Mouse (Mus musculus) liver, embryonic 12.5 days (tissue): ENCODE data around the gene Traip. TPM values are rescaled to one million over a fixed set of nuclear protein-coding genes. Genes with fewer than 3 reads are reported as not detected.

ENCODE experiments used
- ATAC-seq: fragments of 200-750 bp; cut with Nextera tagmentation; 2 replicates; pipeline ENCODE4 v1.8.0; 2017; ENCODE audit warnings: moderate number of reproducible peaks, mild to moderate bottlenecking, moderate library complexity
- H3K27ac ChIP-seq: fragments of 300-500 bp; sonication (generic); 2 replicates; pipeline ENCODE4 v1.5.1; 2016; ENCODE audit warnings: mild to moderate bottlenecking
- H3K27me3 ChIP-seq: fragments of 300-500 bp; sonication (generic); replicated peaks from 2 replicates; pipeline ENCODE4 v1.6.1; 2016; ENCODE audit warnings: mild to moderate bottlenecking, moderate library complexity
- H3K36me3 ChIP-seq: fragments of 300-500 bp; sonication (generic); 2 replicates; pipeline ENCODE4 v1.6.1; 2016; ENCODE audit warnings: mild to moderate bottlenecking, moderate library complexity
- H3K4me1 ChIP-seq: fragments of 300-500 bp; sonication (generic); 2 replicates; pipeline ENCODE4 v1.6.1; 2016
- H3K4me2 ChIP-seq: fragments of 300-500 bp; sonication (generic); 2 replicates; pipeline ENCODE4 v1.6.1; 2016; ENCODE audit warnings: mild to moderate bottlenecking, moderate library complexity
- H3K4me3 ChIP-seq: fragments of 300-500 bp; sonication (generic); 2 replicates; pipeline ENCODE4 v1.5.1; 2016; ENCODE audit warnings: mild to moderate bottlenecking, moderate library complexity
- H3K9ac ChIP-seq: fragments of 300-500 bp; sonication (generic); 2 replicates; pipeline ENCODE4 v1.6.1; 2016; ENCODE audit warnings: mild to moderate bottlenecking, moderate library complexity
- H3K9me3 ChIP-seq: fragments of 300-500 bp; sonication (generic); replicated peaks from 2 replicates; pipeline ENCODE4 v1.6.1; 2016; ENCODE audit warnings: mild to moderate bottlenecking, moderate library complexity
- WGBS: fragments of 180-500 bp; shearing (Covaris S2); methylation state at CpG from one replicate; pipeline ENCODE4 v1.1.7; 2016; ENCODE audit not compliant: insufficient replicate concordance; 5-methylcytosine and 5-hydroxymethylcytosine counted together
- polyA plus RNA-seq: library from polyadenylated mRNA; unstranded; fragments of >200 nt; fragmentation: Nextera tagmentation; extraction: Ambion mirVana; gene quantifications from 2 replicates; pipeline ENCODE4 v1.2.1, GENCODE M21; 2016

Gene Traip
- polyA plus RNA-seq, 1 experiment from 2014 or later: 22.2 TPM

DNA sequence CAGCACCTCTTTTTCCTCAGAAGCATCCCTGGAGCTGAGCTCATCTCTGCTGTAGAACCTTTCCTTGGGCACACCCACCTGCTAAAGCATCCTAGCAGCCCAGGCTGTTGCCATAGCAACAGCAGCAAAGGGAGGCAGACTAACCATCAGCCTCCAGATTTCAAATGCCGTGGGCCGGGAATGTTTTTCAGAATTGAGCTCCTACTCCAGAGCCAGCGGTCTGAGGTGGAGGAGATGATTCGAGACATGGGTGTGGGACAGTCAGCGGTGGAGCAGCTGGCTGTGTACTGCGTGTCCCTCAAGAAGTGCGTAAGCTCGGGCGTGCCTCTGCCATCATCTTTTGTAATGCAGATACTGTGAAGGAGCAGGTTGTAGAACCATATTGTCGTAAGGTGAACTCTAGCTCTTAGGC, 11.4 kb downstream of the Traip start:
- Histone ChIP-seq H3K4me2 (no peak overlapping the region), H3K36me3 (peaks cover 96% of the 10 kb centered on the region), H3K9me3 (no peaks in the 10 kb centered on the region), H3K4me1 (peaks cover 19% of the 10 kb centered on the region), H3K4me3 (no peak overlapping the region), H3K27ac (no peak overlapping the region), H3K27me3 (no peaks in the 10 kb centered on the region), H3K9ac (no peak overlapping the region)
- WGBS: 88% methylated on average over 10 of the region's 10 CpGs
- ATAC-seq: no peak

DNA sequence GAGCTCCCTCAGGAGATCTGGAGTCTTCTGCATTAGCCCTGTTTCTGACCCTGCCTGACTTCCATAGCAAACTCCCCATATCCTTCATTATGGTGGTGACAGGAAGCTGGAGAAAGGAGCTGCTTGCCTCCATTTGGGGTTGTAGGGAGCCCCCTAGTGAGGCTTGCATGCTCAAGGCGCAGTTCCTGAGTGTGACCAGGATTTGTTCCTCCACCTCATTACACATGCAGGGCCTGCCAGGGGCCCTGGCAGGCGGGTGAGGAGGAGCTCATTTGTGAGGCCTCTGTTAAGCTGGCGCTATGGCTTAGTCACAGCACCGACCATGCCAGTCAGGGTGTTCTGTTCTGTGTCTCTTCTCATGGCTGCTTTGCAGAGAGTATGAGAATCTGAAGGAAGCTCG, 11.9 kb downstream of the Traip start:
- WGBS: 67% methylated on average over 5 of the region's 5 CpGs
- H3K9me3 ChIP-seq: no peaks in the 10 kb centered on the region
- no peaks in the 10 kb centered on the region for H3K27me3 ChIP-seq
- H3K4me3 ChIP-seq: no peak overlapping the region
- peaks cover 96% of the 10 kb centered on the region for H3K36me3 ChIP-seq
- no peak overlapping the region for H3K9ac ChIP-seq
- no peak overlapping the region for H3K4me2 ChIP-seq
- 0 out of 2 replicates have a peak overlapping the region, but pooled peaks have one; percentile 23 for H3K27ac ChIP-seq
- H3K4me1 ChIP-seq: peaks cover 24% of the 10 kb centered on the region
- no peak for ATAC-seq

- Histone ChIP-seq H3K4me1 (peaks cover 26% of the 10 kb centered on the region), H3K27me3 (no peaks in the 10 kb centered on the region), H3K4me3 (no peak overlapping the region), H3K27ac (peak overlapping the region; percentile 54; the same call in 1 of the 2 replicates), H3K4me2 (no peak overlapping the region), H3K9ac (no peak overlapping the region), H3K36me3 (peaks cover 94% of the 10 kb centered on the region), H3K9me3 (no peaks in the 10 kb centered on the region)
- ATAC-seq: no peak
- 90% methylated on average over 9 of the region's 9 CpGs for WGBS
These were observed 13.0 kb downstream of the Traip start for GRCm38 (mm10) chr9:107962916-107963315.

GRCm38 (mm10) chr9:107963700-107964099, 13.8 kb downstream of the Traip start:
- H3K9me3 ChIP-seq: no peaks in the 10 kb centered on the region
- H3K4me3 ChIP-seq: no peak overlapping the region
- WGBS: 12% methylated on average over 5 of the region's 5 CpGs
- peak; percentile 62 for ATAC-seq
- peaks cover 26% of the 10 kb centered on the region for H3K4me1 ChIP-seq
- H3K27me3 ChIP-seq: no peaks in the 10 kb centered on the region
- peak overlapping the region; percentile 3; the same call in 1 of the 2 replicates for H3K9ac ChIP-seq
- no peak overlapping the region for H3K4me2 ChIP-seq
- peaks cover 94% of the 10 kb centered on the region for H3K36me3 ChIP-seq
- H3K27ac ChIP-seq: peak overlapping the region; percentile 66

GRCm38 (mm10) chr9:107964681-107965080, 14.7 kb downstream of the Traip start:
- no peaks in the 10 kb centered on the region for H3K27me3 ChIP-seq
- H3K36me3 ChIP-seq: peaks cover 94% of the 10 kb centered on the region
- 88% methylated on average over 9 of the region's 9 CpGs for WGBS
- H3K4me2 ChIP-seq: no peak overlapping the region
- H3K4me3 ChIP-seq: no peak overlapping the region
- H3K27ac ChIP-seq: peak overlapping the region; percentile 66; the same call in 1 of the 2 replicates
- peaks cover 28% of the 10 kb centered on the region for H3K4me1 ChIP-seq
- H3K9ac ChIP-seq: 0 out of 2 replicates have a peak overlapping the region, but pooled peaks have one; percentile 3
- H3K9me3 ChIP-seq: no peaks in the 10 kb centered on the region
- no peak for ATAC-seq

- peak overlapping the region; percentile 17; the same call in 1 of the 2 replicates for H3K27ac ChIP-seq
These were observed 16.7 kb downstream of the Traip start for GRCm38 (mm10) chr9:107966676-107967075.

GRCm38 (mm10) chr9:107967437-107967836, 17.5 kb downstream of the Traip start:
- ATAC-seq: no peak
- Histone ChIP-seq H3K9me3 (no peaks in the 10 kb centered on the region), H3K4me2 (no peak overlapping the region), H3K36me3 (peaks cover 83% of the 10 kb centered on the region), H3K4me3 (no peak overlapping the region), H3K4me1 (peaks cover 56% of the 10 kb centered on the region), H3K27me3 (no peaks in the 10 kb centered on the region), H3K27ac (no peak overlapping the region; the same call in 1 of the 2 replicates), H3K9ac (no peak overlapping the region)
- WGBS: 80% methylated on average over 6 of the region's 6 CpGs

More at GRCm38 (mm10) chr9:107966676-107967075, 16.7 kb downstream of the Traip start:
- peaks cover 48% of the 10 kb centered on the region for H3K4me1 ChIP-seq
- H3K4me2 ChIP-seq: no peak overlapping the region
- H3K36me3 ChIP-seq: peaks cover 90% of the 10 kb centered on the region
- H3K9me3 ChIP-seq: no peaks in the 10 kb centered on the region
- H3K9ac ChIP-seq: peak overlapping the region; percentile 20; the same call in 1 of the 2 replicates
- ATAC-seq: no peak
- H3K4me3 ChIP-seq: no peak overlapping the region
- WGBS: 58% methylated on average over 10 of the region's 10 CpGs
- H3K27me3 ChIP-seq: no peaks in the 10 kb centered on the region

DNA sequence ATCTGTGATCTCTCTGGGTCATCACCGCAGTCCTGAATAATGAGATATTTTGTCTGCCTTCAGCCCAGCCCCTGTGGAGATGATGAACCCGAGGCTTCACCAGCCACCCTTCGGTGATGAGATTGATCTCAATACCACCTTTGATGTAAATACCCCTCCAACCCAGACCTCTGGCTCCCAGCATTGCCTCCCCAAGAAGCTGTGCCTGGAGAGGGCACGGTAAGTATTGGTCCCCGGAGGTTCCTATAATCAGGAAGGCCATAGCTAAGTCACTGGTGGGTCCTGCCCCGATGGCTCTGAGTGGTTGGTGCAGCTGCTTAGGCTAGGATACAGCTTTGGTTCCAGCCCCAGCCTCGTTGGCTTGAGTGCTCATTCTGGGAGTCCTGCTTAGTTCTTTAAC, 18.6 kb downstream of the Traip start:
- no peak overlapping the region for H3K27ac ChIP-seq
- no peak overlapping the region for H3K4me2 ChIP-seq
- peaks cover 72% of the 10 kb centered on the region for H3K36me3 ChIP-seq

GRCm38 (mm10) chr9:107970311-107970710, 20.4 kb downstream of the Traip start:
- WGBS: 85% methylated on average over 5 of the region's 5 CpGs
- H3K4me2 ChIP-seq: no peak overlapping the region
- H3K4me3 ChIP-seq: no peak overlapping the region
- no peak for ATAC-seq
- H3K9me3 ChIP-seq: no peaks in the 10 kb centered on the region
- no peaks in the 10 kb centered on the region for H3K27me3 ChIP-seq
- H3K9ac ChIP-seq: no peak overlapping the region
- peaks cover 67% of the 10 kb centered on the region for H3K4me1 ChIP-seq
- peak overlapping the region; percentile 98 for H3K27ac ChIP-seq
- peaks cover 56% of the 10 kb centered on the region for H3K36me3 ChIP-seq

More for the DNA sequence above, 18.6 kb downstream of the Traip start:
- Histone ChIP-seq H3K4me3 (no peak overlapping the region), H3K9ac (no peak overlapping the region), H3K4me1 (peaks cover 67% of the 10 kb centered on the region), H3K27me3 (no peaks in the 10 kb centered on the region), H3K9me3 (no peaks in the 10 kb centered on the region)
- 84% methylated on average over 7 of the region's 7 CpGs for WGBS
- ATAC-seq: no peak

- Histone ChIP-seq H3K36me3 (peaks cover 48% of the 10 kb centered on the region), H3K9me3 (no peaks in the 10 kb centered on the region), H3K9ac (peak overlapping the region; percentile 64), H3K4me1 (peaks cover 69% of the 10 kb centered on the region), H3K4me3 (0 out of 2 replicates have a peak overlapping the region, but pooled peaks have one; percentile 0), H3K27ac (peak overlapping the region; percentile 98), H3K4me2 (peak overlapping the region; percentile 54), H3K27me3 (no peaks in the 10 kb centered on the region)
- 23% methylated on average over 8 of the region's 8 CpGs for WGBS
- ATAC-seq: peak; percentile 83
These were observed 22.0 kb downstream of the Traip start for GRCm38 (mm10) chr9:107971690-107972541.

- H3K4me3 ChIP-seq: peak overlapping the region; percentile 79
- H3K36me3 ChIP-seq: peaks cover 50% of the 10 kb centered on the region
- ATAC-seq: peak; percentile 82
- H3K9ac ChIP-seq: peak overlapping the region; percentile 87
- H3K4me1 ChIP-seq: peaks cover 93% of the 10 kb centered on the region
- peak overlapping the region; percentile 94 for H3K4me2 ChIP-seq
- 10% methylated on average over 10 of the region's 10 CpGs for WGBS
- H3K9me3 ChIP-seq: no peaks in the 10 kb centered on the region
- no peaks in the 10 kb centered on the region for H3K27me3 ChIP-seq
- H3K27ac ChIP-seq: peak overlapping the region; percentile 98
These were observed 24.7 kb downstream of the Traip start for GRCm38 (mm10) chr9:107974491-107975171.
